Mouse (Mus musculus) embryonic stem cell, embryonic (primary cell): ENCODE data around the gene Slc4a8.

ENCODE experiments used
- CTCF ChIA-PET, 4 experiments: fragments of 300-600 bp in 2 of 4; fragments of 350-600 bp in 2 of 4; sonication (Branson Sonifier 250); formaldehyde crosslinking; loops; one replicate each; lab custom pipeline; 2022; ENCODE audit warnings: inconsistent platforms in 2 of 4; lab: Charles Lee
- POLR2A ChIA-PET, 4 experiments: fragments of 300-600 bp in 2 of 4; fragments of 350-600 bp in 2 of 4; sonication (Branson Sonifier 250); formaldehyde crosslinking; loops; one replicate each; lab custom pipeline; 2022; ENCODE audit warnings: antibody characterized with exemption in 4 of 4, inconsistent platforms in 1 of 4; lab: Charles Lee

Slc4a8 gene

DNA sequence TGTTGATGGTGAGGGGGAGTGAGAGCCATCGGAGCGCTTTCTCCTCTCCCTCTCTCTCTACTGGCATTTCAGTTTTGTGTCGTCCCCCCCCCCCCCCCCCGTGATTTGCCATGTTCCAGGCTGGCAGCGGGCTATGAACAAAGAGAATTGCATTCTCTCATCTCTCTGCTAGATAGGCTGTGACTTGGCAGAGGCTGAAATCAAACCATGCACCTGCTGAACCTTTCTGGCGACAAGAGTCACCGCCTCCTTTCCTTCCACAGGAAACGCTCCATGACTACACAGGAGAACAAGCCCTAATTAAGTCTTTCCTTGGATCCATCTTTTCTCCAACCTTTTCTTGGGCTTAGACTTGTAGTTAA is 6.1 kb upstream of the Slc4a8 start:
- ChIA-PET POLR2A (interaction anchor here in 3 of 4 experiments (0.6 to 2.3 kb wide), 7 partner anchors 18 to 333 kb away, joined by 3 to 10 read pairs (median 4); no protein-coding TSS in a partner anchor), CTCF (interaction anchor here in 3 of 4 experiments (0.5 to 1.3 kb wide), 12 partner anchors 25 to 1134 kb away, joined by 3 to 6 read pairs (median 4); no protein-coding TSS in a partner anchor)

DNA sequence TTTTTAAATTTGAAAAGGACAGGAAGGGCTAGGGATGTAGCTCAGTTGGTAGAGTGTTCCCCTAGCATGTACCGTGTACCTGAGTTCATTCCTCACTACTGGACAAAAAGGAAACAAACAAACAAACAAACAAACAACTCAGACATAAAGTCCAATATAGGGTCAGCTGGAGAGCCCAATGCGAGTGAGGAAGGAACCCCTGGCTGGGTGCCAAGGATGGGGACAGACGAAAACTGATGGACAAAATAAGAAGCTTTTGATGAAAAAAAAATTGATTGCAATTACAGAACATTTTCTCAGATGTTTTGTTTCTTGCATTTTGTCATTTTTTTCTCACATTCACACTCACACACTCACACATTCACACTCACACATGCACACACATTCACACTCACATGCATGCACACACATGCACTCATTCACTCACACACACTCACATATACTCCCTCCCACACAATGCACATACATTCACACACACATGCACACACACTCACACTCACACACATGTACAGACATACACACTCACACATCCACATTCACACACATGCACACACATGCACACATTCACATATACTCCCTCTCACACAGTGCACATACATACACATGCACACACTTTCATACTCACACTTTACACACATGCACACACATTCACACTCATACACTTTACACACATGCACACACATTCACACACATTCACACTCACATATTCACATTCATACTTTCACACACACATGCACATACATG is 5.5 kb upstream of the Slc4a8 start:
- POLR2A ChIA-PET: interaction anchor here in 3 of 4 experiments (1.2 to 1.9 kb wide), 4 partner anchors 17 to 35 kb away, joined by 3 to 4 read pairs (median 4); no protein-coding TSS in a partner anchor

DNA sequence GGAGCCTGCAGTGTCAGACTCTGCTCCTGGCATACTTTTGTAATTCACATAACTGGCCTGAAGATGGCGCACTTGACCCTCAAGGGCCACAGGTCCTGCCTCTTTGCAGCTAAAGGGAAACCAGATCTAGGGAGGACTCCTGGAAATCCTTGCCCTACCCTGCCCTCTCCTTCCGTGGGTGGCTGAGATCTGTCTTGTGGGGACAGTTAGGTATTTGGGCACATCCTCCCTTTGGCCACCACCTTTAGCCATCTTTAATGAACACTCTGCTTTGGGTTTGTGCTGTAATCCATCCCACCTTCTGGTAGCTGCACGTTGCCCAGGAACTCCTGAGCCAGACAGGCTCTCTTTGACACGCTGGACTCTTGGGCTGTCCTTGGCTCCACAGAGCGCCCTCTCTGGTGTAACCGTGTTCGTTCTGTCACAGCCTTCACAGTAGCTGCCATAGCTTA is 4.0 kb upstream of the Slc4a8 start:
- CTCF ChIA-PET: interaction anchor here (0.6 to 1.8 kb wide), 102 partner anchors 9 to 1804 kb away, joined by 3 to 22 read pairs (median 4); partner anchors contain the start of genes Galnt6 (in 2 of the 4), Scn8a (in 2 of the 4), Dip2b (in 1 of the 4) and Gm49450 (in 1 of the 4)
- POLR2A ChIA-PET: interaction anchor here in 3 of 4 experiments (0.6 to 1.6 kb wide), 19 partner anchors 12 to 1077 kb away, joined by 3 to 10 read pairs (median 3); partner anchors contain the start of gene Galnt6 (in 1 of the 3)

More for the DNA sequence above, 5.5 kb upstream of the Slc4a8 start:
- CTCF ChIA-PET: interaction anchor here in 3 of 4 experiments (0.5 to 1.3 kb wide), 6 partner anchors 73 to 485 kb away, joined by 3 to 4 read pairs (median 4); no protein-coding TSS in a partner anchor

DNA sequence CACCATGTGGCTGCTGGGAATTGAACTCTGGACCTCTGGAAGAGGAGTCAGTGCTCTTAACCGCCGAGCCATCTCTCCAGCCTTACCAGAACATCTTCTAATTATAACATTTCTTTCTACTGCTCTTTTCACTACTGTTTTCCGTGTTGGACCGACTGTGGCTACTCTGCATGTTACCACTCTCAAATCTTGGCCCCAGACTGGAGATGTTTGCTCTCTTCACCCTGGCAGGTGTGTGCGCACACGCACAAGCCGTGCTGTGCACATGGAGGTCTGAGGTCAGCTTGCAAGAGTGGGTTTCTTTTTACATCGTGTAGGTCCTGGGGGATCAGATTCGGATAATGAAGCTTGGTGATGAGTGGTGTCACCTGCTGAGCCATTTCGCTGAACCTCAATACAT is 2.3 kb upstream of the Slc4a8 start:
- CTCF ChIA-PET: no interaction called here
- POLR2A ChIA-PET: no interaction called here

DNA sequence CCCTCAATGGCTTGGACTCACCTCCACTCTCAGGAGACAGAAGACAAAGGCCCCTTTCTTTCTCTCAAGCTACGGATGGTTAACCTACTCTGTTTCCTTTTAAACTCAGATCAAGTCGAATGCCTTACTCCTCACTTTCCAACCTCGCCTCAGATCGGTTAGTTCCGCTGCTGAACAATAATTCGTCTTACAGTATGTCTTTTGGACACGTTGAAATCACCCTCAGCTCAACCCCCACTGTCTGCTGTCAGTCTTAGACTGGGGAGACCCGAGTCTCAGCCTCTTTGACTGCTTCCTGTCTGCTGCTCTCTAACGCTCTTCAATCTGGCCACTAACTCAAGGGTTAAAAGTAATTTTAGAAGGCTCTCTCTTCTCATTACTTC is 520 bp upstream of the Slc4a8 start:
- ChIA-PET CTCF (interaction anchor here (0.5 to 2.3 kb wide), 14 partner anchors 9 to 1204 kb away, joined by 3 to 8 read pairs (median 4); partner anchors contain the start of gene Dazap2 (in 1 of the 4)), POLR2A (interaction anchor here in 1 of 4 experiments (1.0 kb wide), 1 partner anchor 190 kb away, joined by 3 read pairs; no protein-coding TSS in a partner anchor)

DNA sequence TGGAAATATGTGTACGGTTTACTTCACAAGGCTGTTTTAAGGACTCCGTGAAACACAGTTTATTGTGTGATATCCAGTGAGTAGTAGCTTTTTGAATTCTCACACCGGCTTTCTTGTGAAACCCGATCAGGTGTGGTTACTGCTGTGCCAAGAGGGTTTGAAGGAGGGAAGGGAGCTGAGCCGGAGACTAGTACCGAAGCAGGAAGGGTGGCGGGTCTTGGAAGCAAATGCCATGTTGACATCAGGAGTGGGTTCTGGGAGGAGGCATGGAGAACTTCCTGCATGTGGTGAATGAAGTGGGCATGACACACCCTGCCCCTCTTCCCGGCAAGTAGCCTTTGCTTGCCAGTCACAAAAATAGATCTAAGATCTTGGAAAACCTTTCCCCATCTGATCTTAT is 1.1 kb downstream of the Slc4a8 start:
- POLR2A ChIA-PET: interaction anchor here in 2 of 4 experiments (0.6 to 1.9 kb wide), 4 partner anchors 8 to 336 kb away, joined by 3 to 4 read pairs (median 3); no protein-coding TSS in a partner anchor
- CTCF ChIA-PET: interaction anchor here (0.6 to 1.9 kb wide), 8 partner anchors 14 to 356 kb away, joined by 3 to 7 read pairs (median 3); no protein-coding TSS in a partner anchor

DNA sequence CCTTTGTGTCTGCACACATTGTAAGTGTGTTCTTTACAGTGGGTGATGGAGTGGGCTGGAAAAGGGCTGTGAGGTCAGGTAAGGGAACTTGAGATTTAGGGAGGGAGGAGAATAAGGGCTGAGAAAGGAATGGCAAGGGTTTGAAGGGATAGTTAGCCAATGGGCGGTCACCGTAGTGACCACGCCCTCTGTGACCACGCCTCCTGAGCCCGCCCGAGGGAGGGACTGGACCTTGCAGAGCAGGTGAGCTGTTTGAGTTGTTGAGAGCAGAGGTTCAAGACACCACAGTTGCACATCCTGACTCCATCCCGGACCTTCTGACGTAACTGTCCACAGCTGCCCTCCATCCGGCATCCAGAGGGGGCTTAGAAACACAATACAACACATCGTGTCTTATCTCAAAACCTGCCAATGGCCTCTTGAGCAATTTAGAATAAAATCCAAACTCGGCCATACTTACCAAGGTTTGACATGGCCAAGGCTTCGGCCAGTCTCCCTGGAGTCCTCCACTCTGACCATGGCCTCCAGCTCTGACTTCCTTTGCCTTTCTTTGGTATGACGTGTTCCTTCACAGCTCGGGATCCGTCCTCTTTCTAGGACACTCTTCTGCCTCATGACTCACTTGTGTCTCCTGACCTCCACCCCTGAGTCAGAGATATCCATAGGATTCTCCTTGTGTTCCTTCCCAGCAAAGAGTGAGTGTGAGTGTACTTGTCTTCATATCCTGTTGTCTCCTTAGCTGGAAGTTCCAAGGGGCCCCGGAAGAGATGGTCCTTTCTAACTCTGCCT is 2.8 kb downstream of the Slc4a8 start:
- POLR2A ChIA-PET: interaction anchor here in 2 of 4 experiments (0.7 to 1.7 kb wide), 3 partner anchors 14 to 522 kb away, joined by 3 to 5 read pairs (median 4); no protein-coding TSS in a partner anchor
- CTCF ChIA-PET: interaction anchor here in 1 of 4 experiments (0.7 kb wide), 1 partner anchor 242 kb away, joined by 3 read pairs; no protein-coding TSS in a partner anchor

DNA sequence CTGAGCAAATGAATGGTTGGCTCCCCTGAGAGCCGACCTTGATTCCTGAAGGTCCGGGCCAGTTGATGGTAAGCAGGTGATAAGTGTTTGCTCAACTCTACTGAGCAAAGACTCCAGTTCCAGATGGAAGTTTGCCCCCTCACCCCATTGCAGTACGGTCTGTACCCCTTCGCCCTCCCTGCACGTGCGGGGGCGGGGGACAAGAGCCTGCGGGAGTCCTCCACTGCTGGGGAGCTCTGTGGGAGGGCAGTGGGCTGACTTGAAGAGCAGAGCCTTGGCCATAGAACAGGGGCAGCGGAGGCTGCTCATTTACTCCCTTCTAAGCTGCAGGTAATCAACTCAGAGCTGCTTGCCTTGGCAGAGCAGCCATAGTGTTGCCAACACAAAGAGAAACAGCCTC is 5.3 kb downstream of the Slc4a8 start:
- ChIA-PET POLR2A (no interaction called here), CTCF (interaction anchor here in 1 of 4 experiments (0.8 kb wide), 1 partner anchor 9 kb away, joined by 3 read pairs; no protein-coding TSS in a partner anchor)

DNA sequence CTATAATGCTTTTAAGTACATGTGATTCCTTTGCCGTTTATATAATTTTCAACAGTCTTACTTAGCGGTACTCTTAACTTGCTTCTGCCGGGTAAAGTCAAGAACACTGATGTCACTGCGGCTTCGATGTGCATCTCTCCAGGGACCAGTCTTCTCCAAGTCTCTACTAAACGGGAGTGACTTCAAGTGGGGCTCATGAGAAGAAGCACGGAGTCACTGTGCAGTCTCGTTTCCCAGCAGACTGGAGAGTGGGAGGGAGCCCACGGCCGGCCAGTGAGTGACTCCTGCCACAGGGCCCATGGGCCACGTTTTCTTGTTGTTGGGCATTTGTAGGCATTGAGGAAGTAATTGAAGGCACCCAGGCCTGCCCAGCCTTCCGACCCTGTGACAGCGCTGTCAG is 6.3 kb downstream of the Slc4a8 start:
- ChIA-PET POLR2A (no interaction called here), CTCF (interaction anchor here in 3 of 4 experiments (0.8 to 1.7 kb wide), 5 partner anchors 10 to 403 kb away, joined by 3 to 5 read pairs (median 4); no protein-coding TSS in a partner anchor)

DNA sequence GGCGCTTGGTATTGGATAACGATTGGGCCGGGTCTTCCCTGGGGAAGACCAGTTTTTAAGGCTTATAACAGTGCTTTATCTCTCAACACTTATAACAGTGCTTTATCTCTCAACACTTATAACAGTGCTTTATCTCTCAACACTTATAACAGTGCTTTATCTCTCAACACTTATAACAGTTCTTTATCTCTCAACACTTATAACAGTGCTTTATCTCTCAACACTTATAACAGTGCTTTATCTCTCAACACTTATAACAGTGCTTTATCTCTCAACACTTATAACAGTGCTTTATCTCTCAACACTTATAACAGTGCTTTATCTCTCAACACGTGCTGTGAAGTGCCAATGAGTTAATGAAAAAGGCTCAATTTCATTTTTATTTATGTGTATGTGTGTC is 7.5 kb downstream of the Slc4a8 start:
- POLR2A ChIA-PET: interaction anchor here in 2 of 4 experiments (0.8 to 1.4 kb wide), 3 partner anchors 11 to 46 kb away, joined by 3 to 4 read pairs (median 3); no protein-coding TSS in a partner anchor
- CTCF ChIA-PET: interaction anchor here (0.5 to 1.7 kb wide), 6 partner anchors 10 to 1744 kb away, joined by 3 to 5 read pairs (median 3); no protein-coding TSS in a partner anchor

DNA sequence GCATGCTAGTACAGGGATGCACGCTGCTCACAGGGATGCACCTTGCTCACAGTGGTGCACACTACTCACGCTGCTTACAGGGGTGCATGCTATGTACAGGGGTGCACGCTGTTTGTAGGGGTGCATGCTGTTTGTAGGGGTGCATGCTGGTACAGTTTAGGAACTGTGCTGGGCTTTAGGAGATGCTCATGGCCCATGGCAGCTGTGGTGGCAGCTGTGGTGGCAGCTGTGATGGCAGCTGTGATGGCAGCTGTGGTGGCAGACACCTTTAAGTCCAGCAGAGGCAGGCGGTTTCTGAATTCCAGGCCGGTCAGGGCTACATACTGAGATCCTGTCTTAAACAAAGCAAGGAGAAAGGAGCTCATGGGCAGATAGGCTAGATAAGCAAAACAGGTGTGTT is 8.8 kb downstream of the Slc4a8 start:
- POLR2A ChIA-PET: interaction anchor here in 1 of 4 experiments (1.3 kb wide), 1 partner anchor 20 kb away, joined by 5 read pairs; no protein-coding TSS in a partner anchor
- CTCF ChIA-PET: interaction anchor here in 2 of 4 experiments (1.0 to 1.9 kb wide), 4 partner anchors 9 to 286 kb away, joined by 3 to 6 read pairs (median 4); partner anchors contain the start of gene Slc4a8 (in 1 of the 2)

DNA sequence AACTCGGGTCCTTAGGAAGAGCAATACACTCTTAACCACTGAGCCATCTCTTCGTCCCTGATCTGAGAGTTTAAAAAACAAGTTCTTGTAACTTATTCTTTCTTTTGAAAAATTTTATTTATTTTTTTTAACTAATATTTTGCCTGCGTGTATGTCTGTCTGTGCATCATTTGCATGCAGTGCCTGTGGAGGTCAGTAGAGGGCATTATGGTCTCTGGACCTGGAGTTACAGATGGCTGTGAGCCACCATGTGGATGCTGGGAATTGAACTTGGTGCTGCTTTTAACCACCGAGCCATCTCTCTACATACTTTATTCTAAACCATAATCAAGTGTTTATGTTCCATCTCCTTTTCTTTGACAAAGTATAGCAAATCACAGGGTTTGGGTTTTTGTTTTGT is 11.1 kb downstream of the Slc4a8 start:
- CTCF ChIA-PET: interaction anchor here in 2 of 4 experiments (0.6 to 1.4 kb wide), 3 partner anchors 15 to 1052 kb away, joined by 3 to 6 read pairs (median 3); no protein-coding TSS in a partner anchor
- POLR2A ChIA-PET: no interaction called here

DNA sequence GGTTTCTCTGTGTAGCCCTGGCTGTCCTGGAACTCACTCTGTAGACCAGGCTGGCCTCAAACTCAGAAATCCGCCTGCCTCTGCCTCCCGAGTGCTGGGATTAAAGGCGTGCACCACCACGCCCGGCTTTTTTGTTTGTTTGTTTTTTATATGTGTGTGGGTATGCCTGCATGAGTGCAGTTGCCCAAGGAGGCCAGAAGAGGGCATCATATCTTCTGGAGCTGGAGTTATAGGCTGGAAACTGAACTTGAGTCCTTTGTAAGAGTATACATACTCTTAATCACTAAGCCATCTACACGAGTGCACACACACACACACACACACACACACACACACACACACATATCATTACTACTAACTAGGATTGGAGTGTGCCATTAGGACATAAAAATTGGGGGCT is 12.3 kb downstream of the Slc4a8 start:
- CTCF ChIA-PET: interaction anchor here in 3 of 4 experiments (0.6 to 2.0 kb wide), 8 partner anchors 10 to 881 kb away, joined by 3 to 5 read pairs (median 3); no protein-coding TSS in a partner anchor
- POLR2A ChIA-PET: interaction anchor here in 3 of 4 experiments (0.5 to 0.9 kb wide), 3 partner anchors 18 to 462 kb away, joined by 3 to 4 read pairs (median 4); no protein-coding TSS in a partner anchor

DNA sequence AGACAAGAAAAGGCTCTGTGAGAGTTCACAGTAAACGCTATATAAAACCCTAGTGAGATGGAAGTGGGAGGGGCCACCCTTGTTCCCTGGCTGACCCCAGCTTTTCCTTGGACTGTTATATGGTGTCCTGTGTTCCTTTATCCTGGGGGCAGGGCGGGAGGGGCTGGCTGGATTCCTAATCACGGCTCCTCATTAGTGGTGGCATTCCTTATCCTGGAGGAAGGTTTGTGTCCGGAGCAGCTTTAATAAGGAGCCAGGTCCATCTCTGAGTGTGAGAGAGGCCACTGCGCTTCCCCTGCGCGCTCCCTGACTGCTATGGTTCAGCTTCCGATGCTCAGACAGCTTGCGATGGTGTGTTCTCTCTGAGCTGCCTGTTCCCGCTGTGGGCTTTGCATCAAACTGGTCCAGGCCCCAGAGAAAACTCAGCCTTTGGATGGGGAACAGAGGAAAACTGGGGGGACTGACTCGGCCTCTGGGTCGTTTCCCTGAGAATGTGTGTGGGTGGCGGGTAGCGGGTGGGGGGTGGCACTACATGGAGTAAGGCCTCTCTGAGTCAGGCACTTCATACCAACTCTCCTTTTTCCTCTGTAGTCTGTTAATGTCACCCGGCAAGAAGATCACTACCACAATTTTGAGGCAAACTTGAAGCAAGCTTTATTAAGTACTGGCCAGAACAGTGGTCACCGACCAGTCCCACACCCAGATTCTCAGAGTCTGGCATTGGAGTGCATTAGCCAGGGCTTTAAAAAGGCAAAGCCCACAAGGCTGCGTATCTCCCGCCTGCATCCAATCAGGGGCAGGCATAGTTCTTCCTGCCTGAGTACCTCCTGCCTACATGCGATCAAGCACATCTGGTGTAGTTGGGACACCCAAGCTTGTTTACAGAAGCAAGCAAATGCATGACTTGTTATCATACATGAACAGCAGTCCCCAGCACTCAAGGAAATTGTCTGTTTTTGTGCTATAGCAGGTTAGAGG is 13.9 kb downstream of the Slc4a8 start:
- ChIA-PET CTCF (interaction anchor here (0.5 to 3.5 kb wide), 14 partner anchors 8 to 545 kb away, joined by 3 to 14 read pairs (median 4); no protein-coding TSS in a partner anchor), POLR2A (interaction anchor here in 2 of 4 experiments (0.6 to 2.1 kb wide), 7 partner anchors 14 to 383 kb away, joined by 3 to 8 read pairs (median 3); no protein-coding TSS in a partner anchor)

DNA sequence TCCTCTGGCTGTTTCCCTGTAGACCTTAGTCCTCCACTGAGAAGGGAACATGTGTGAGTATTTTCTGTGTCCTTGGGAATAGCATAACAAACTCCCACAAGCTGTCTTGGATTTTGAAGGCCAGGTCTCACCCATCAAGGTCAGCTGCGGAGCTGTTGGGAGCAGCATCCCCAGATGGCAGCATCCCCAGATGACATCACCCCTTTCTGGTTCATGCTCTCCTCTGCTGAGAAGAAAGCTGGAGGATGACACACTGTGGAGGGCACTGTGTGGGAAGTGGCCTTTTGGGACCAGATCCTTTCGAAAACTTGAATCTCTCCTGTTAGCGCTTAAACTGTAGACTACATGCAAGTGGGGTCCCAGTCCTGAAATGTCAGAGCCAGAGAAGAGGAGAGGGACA is 14.9 kb downstream of the Slc4a8 start:
- POLR2A ChIA-PET: interaction anchor here in 2 of 4 experiments (0.6 to 2.3 kb wide), 8 partner anchors 13 to 56 kb away, joined by 3 to 10 read pairs (median 4); no protein-coding TSS in a partner anchor
- CTCF ChIA-PET: interaction anchor here (0.6 to 3.5 kb wide), 10 partner anchors 14 to 639 kb away, joined by 3 to 14 read pairs (median 4); no protein-coding TSS in a partner anchor
